Mouse (Mus musculus) liver, embryonic 11.5 days (tissue): ENCODE measurements around the gene Mettl17. TPM values are rescaled to one million over a fixed set of nuclear protein-coding genes. Genes with fewer than 3 reads are reported as not detected.
"Not testable (repeated sequence)": the region's sequence is repeated elsewhere in the genome, so short reads cannot be mapped to it uniquely, and the experiment has no call there.

Experiments
- ATAC-seq: fragments of 200-750 bp; cut with Nextera tagmentation; replicated peaks from 2 replicates; pipeline ENCODE4 v1.8.0; 2017; ENCODE audit warnings: moderate number of reproducible peaks, mild to moderate bottlenecking, moderate TSS enrichment, moderate library complexity; ENCODE audit not compliant: low FRiP score
- DNase-seq: peaks from one replicate; pipeline ENCODE4 v3.0.0-alpha.2; 2017; ENCODE audit warnings: low spot score
- H3K27ac ChIP-seq: fragments of 300-500 bp; sonication (generic); 2 replicates; pipeline ENCODE4 v1.5.1; 2014; ENCODE audit warnings: mild to moderate bottlenecking, low read depth, low read length, control low read depth
- H3K27me3 ChIP-seq: fragments of 300-500 bp; sonication (generic); replicated peaks from 2 replicates; pipeline ENCODE4 v1.6.1; 2014; ENCODE audit warnings: low read length, mixed read lengths; ENCODE audit not compliant: control insufficient read depth, insufficient read depth
- H3K36me3 ChIP-seq: fragments of 300-500 bp; sonication (generic); 2 replicates; pipeline ENCODE4 v1.6.1; 2014; ENCODE audit warnings: mild to moderate bottlenecking, low read length, moderate library complexity, mixed read lengths; ENCODE audit not compliant: control insufficient read depth, insufficient read depth
- H3K4me1 ChIP-seq: fragments of 300-500 bp; sonication (generic); replicated peaks from 2 replicates; pipeline ENCODE4 v1.6.1; 2014; ENCODE audit warnings: low read length, mixed read lengths; ENCODE audit not compliant: control insufficient read depth, insufficient read depth
- H3K4me2 ChIP-seq: fragments of 300-500 bp; sonication (generic); 2 replicates; pipeline ENCODE4 v1.6.1; 2014; ENCODE audit warnings: mild to moderate bottlenecking, control low read depth, moderate library complexity
- H3K4me3 ChIP-seq: fragments of 300-500 bp; sonication (generic); 2 replicates; pipeline ENCODE4 v1.5.1; 2014; ENCODE audit warnings: low read depth, low read length, control low read depth
- H3K9ac ChIP-seq: fragments of 300-500 bp; sonication (generic); 2 replicates; pipeline ENCODE4 v1.6.1; 2014; ENCODE audit warnings: low read depth, low read length, control low read depth
- H3K9me3 ChIP-seq: fragments of 300-500 bp; sonication (generic); 2 replicates; pipeline ENCODE4 v1.6.1; 2016; ENCODE audit warnings: low read length, inconsistent platforms, mixed read lengths; ENCODE audit not compliant: control insufficient read depth
- whole genome bisulfite sequencing: fragments of 180-500 bp; shearing (Covaris S2); extraction: QIAGEN DNeasy Blood & Tissue Kit; methylation state at CpG from one replicate; pipeline ENCODE4 v1.1.7; 2014; 5-methylcytosine and 5-hydroxymethylcytosine counted together
- polyA plus RNA-seq: library from polyadenylated mRNA; unstranded; fragments of >200 nt; fragmentation: Nextera tagmentation; extraction: Ambion mirVana; gene quantifications from 2 replicates; pipeline ENCODE4 v1.2.1, GENCODE M21; 2014

Mettl17 gene
- polyA plus RNA-seq, 1 experiment from 2014 or later: 32.5 TPM

- not testable (repeated sequence) for H3K9me3 ChIP-seq, DNase-seq, H3K27me3 ChIP-seq, H3K4me2 ChIP-seq, ATAC-seq, H3K9ac ChIP-seq, H3K27ac ChIP-seq, H3K4me3 ChIP-seq, H3K4me1 ChIP-seq, H3K36me3 ChIP-seq
- 7% methylated on average over 1 of the region's 1 CpGs for WGBS
Observed at GRCm38 (mm10) chr14:51863603-51864002, 21.0 kb upstream of the Mettl17 start.

GRCm38 (mm10) chr14:51870756-51871155 is 13.9 kb upstream of the Mettl17 start:
- WGBS: 68% methylated on average over 2 of the region's 2 CpGs
- H3K27me3 ChIP-seq: no peaks in the 10 kb centered on the region
- no peak overlapping the region for H3K4me2 ChIP-seq
- no peak for ATAC-seq
- DNase-seq: no peak
- no peaks in the 10 kb centered on the region for H3K36me3 ChIP-seq
- no peak overlapping the region for H3K9ac ChIP-seq
- H3K4me1 ChIP-seq: no peaks in the 10 kb centered on the region
- H3K27ac ChIP-seq: no peak overlapping the region
- no peaks in the 10 kb centered on the region for H3K9me3 ChIP-seq
- no peak overlapping the region for H3K4me3 ChIP-seq

GRCm38 (mm10) chr14:51871741-51872140 is 12.9 kb upstream of the Mettl17 start:
- no peak overlapping the region for H3K4me3 ChIP-seq
- no peak for ATAC-seq
- H3K36me3 ChIP-seq: no peaks in the 10 kb centered on the region
- no peak overlapping the region for H3K4me2 ChIP-seq
- no peaks in the 10 kb centered on the region for H3K4me1 ChIP-seq
- no peak for DNase-seq
- H3K9me3 ChIP-seq: no peaks in the 10 kb centered on the region
- H3K9ac ChIP-seq: no peak overlapping the region
- no peak overlapping the region for H3K27ac ChIP-seq
- H3K27me3 ChIP-seq: no peaks in the 10 kb centered on the region
- 72% methylated on average over 9 of the region's 9 CpGs for WGBS

GRCm38 (mm10) chr14:51877517-51877916 is 7.1 kb upstream of the Mettl17 start:
- DNase-seq: no peak
- no peaks in the 10 kb centered on the region for H3K36me3 ChIP-seq
- no peak overlapping the region for H3K9ac ChIP-seq
- H3K4me1 ChIP-seq: no peaks in the 10 kb centered on the region
- no peak overlapping the region for H3K4me2 ChIP-seq
- H3K9me3 ChIP-seq: no peaks in the 10 kb centered on the region
- no peak overlapping the region for H3K4me3 ChIP-seq
- ATAC-seq: no peak
- no peak overlapping the region for H3K27ac ChIP-seq
- 78% methylated on average over 3 of the region's 3 CpGs for WGBS
- no peaks in the 10 kb centered on the region for H3K27me3 ChIP-seq

GRCm38 (mm10) chr14:51883527-51884030 is 1.1 kb upstream of the Mettl17 start:
- Histone ChIP-seq H3K9me3 (no peaks in the 10 kb centered on the region), H3K27me3 (no peaks in the 10 kb centered on the region), H3K27ac (no peak overlapping the region), H3K9ac (no peak overlapping the region), H3K4me1 (peaks cover 7% of the 10 kb centered on the region; the same call in 1 of the 2 replicates), H3K4me2 (peak overlapping the region; percentile 87), H3K4me3 (peak overlapping the region; percentile 74), H3K36me3 (peaks cover 6% of the 10 kb centered on the region; the same call in 1 of the 2 replicates)
- DNase-seq (peak; percentile 47), ATAC-seq (peak; percentile 50)
- WGBS: 1% methylated on average over 4 of the region's 4 CpGs

- WGBS: 1% methylated on average over 14 of the region's 14 CpGs
- H3K36me3 ChIP-seq: peaks cover 7% of the 10 kb centered on the region; the same call in 1 of the 2 replicates
- DNase-seq (no peak), ATAC-seq (peak; percentile 18)
- H3K27me3 ChIP-seq: no peaks in the 10 kb centered on the region
- H3K4me3 ChIP-seq: peak overlapping the region; percentile 74
- H3K9me3 ChIP-seq: no peaks in the 10 kb centered on the region
- peak overlapping the region; percentile 13; the same call in 1 of the 2 replicates for H3K27ac ChIP-seq
- H3K4me1 ChIP-seq: peaks cover 7% of the 10 kb centered on the region; the same call in 1 of the 2 replicates
- H3K9ac ChIP-seq: peak overlapping the region; percentile 74
- H3K4me2 ChIP-seq: peak overlapping the region; percentile 87
Observed at GRCm38 (mm10) chr14:51884031-51884544, 554 bp upstream of the Mettl17 start.

- Histone ChIP-seq H3K9me3 (no peaks in the 10 kb centered on the region), H3K9ac (no peak overlapping the region), H3K4me2 (peak overlapping the region; percentile 87), H3K36me3 (peaks cover 15% of the 10 kb centered on the region), H3K4me3 (peak overlapping the region; percentile 74; the same call in 1 of the 2 replicates), H3K4me1 (peaks cover 7% of the 10 kb centered on the region; the same call in 1 of the 2 replicates), H3K27me3 (no peaks in the 10 kb centered on the region), H3K27ac (no peak overlapping the region)
- no peak for ATAC-seq
- DNase-seq: no peak
- WGBS: 77% methylated on average over 6 of the region's 6 CpGs
Observed at GRCm38 (mm10) chr14:51886051-51886450, 1.4 kb downstream of the Mettl17 start.

- Histone ChIP-seq H3K9me3 (no peaks in the 10 kb centered on the region), H3K36me3 (peaks cover 24% of the 10 kb centered on the region)
Observed at GRCm38 (mm10) chr14:51889833-51890232, 5.2 kb downstream of the Mettl17 start.

More at GRCm38 (mm10) chr14:51889833-51890232, 5.2 kb downstream of the Mettl17 start:
- no peak for ATAC-seq
- DNase-seq: no peak
- no peaks in the 10 kb centered on the region for H3K27me3 ChIP-seq
- H3K27ac ChIP-seq: no peak overlapping the region
- peaks cover 16% of the 10 kb centered on the region for H3K4me1 ChIP-seq
- H3K9ac ChIP-seq: no peak overlapping the region
- no peak overlapping the region for H3K4me3 ChIP-seq
- H3K4me2 ChIP-seq: no peak overlapping the region
- WGBS: 91% methylated on average over 6 of the region's 6 CpGs
